11 mouse cellular contexts compared by ENCODE assay signal in the genomic region with DNA sequence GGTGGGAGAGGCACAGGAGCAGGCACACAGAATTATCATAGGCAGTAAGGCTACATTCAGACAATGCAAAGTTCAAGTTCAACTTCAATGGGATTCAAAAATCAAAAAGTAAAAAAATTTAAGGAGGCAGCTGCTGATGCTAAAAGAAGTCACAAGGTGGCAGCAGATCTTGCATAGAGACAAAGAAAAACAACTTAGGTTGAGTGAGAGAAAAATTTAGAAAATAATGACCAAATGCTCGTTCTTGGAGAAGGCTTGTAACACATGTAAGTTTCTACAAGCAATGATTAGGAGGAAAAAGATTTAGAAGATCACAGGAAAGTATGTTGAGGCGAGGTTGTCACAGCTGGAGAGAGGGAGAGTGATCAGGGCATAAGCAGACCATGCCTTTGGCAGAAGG. TPM values are rescaled to one million over a fixed set of nuclear protein-coding genes. Genes with fewer than 3 reads are reported as not detected.
A peak's percentile ranks its signal among the peaks of the same experiment; 100 is the strongest.
DNase-seq lines count a peak whose midpoint lies in the region; ATAC-seq lines count a peak whose summit lies in the region.
"Had no signal": no experiment of that assay in that cellular context is flagged by ENCODE, and none has a peak within 500 bp of the region (broad histone marks: within the 10 kb centered on the region; RNA-seq: fewer than 3 reads in every experiment).

No protein-coding gene starts in this region.

- peak; percentile 7 to 15 for DNase-seq in cerebellum, postnatal 10 days
- no peak for DNase-seq in cerebellum, adult 18-20 months
- DNase-seq in layer of hippocampus, adult 11-12 months (ENCODE audit: low spot score), result peak; percentile 7
- DNase-seq in layer of hippocampus, adult 8-10 months (ENCODE audit: low spot score in 2 of 2), result no peak
- peak; percentile 11 for DNase-seq in thymus, postnatal 4 days
- no peak for DNase-seq in thymus, adult 18-20 months
- DNase-seq in spleen, adult 18-20 months, result no peak
- DNase-seq: cerebellum, postnatal 36 days had no signal

- no peak for ATAC-seq in cerebellum, adult (ENCODE audit: insufficient number of reproducible peaks, low FRiP score, low TSS enrichment)
- ATAC-seq: forebrain, embryonic 15.5 days had no signal

RNA-seq across cellular contexts. Expression of a gene that starts 0.7 kb away (rescaled TPM):
- under 1 TPM in 1 of 4 experiments, not detected in 3; 0.19 TPM for total RNA-seq in layer of hippocampus, adult 8-10 months (2022)
- total RNA-seq: liver, adult 2 months had no signal

RNA-seq across cellular contexts. Expression of a gene that starts 6.8 kb away (rescaled TPM):
- total RNA-seq in layer of hippocampus, adult 8-10 months (2022), result not detected
- total RNA-seq: liver, adult 2 months had no signal

RNA-seq across cellular contexts. Expression of a gene that starts 21.7 kb away (rescaled TPM):
- 1 to 10 TPM; 6.8 to 8.6 (median 8.0) TPM for total RNA-seq in layer of hippocampus, adult 8-10 months (2022)

RNA-seq across cellular contexts. Expression of a gene that starts 27.1 kb away (rescaled TPM):
- under 1 TPM in 1 of 4 experiments, not detected in 3; 0.24 TPM for total RNA-seq in layer of hippocampus, adult 8-10 months (2022)
- total RNA-seq: liver, adult 2 months had no signal

RNA-seq across cellular contexts. Expression of a gene that starts 30.3 kb away (rescaled TPM):
- under 1 TPM; 0.12 to 0.85 (median 0.17) TPM for total RNA-seq in layer of hippocampus, adult 8-10 months (2022)
- total RNA-seq: liver, adult 2 months had no signal

Comparison
In these comparisons a context has a peak if more than half of its experiments do, and no peak if none do; other contexts are left out.
1. DNase-seq: peak in cerebellum, postnatal 10 days (2 of 2), layer of hippocampus, adult 11-12 months (single experiment) and thymus, postnatal 4 days (single experiment); none in cerebellum, adult 18-20 months (0 of 2), layer of hippocampus, adult 8-10 months (0 of 2), thymus, adult 18-20 months (0 of 2) and spleen, adult 18-20 months (0 of 2).